Mouse (Mus musculus) cerebellum, postnatal 10 days (tissue): ENCODE measurements around the gene Siva1.

Source experiments
- DNase-seq, 2 experiments: peaks; one replicate each; pipeline ENCODE4 v3.0.0; 2021; ENCODE audit warnings: mixed read lengths in 2 of 2

Gene Siva1

DNA sequence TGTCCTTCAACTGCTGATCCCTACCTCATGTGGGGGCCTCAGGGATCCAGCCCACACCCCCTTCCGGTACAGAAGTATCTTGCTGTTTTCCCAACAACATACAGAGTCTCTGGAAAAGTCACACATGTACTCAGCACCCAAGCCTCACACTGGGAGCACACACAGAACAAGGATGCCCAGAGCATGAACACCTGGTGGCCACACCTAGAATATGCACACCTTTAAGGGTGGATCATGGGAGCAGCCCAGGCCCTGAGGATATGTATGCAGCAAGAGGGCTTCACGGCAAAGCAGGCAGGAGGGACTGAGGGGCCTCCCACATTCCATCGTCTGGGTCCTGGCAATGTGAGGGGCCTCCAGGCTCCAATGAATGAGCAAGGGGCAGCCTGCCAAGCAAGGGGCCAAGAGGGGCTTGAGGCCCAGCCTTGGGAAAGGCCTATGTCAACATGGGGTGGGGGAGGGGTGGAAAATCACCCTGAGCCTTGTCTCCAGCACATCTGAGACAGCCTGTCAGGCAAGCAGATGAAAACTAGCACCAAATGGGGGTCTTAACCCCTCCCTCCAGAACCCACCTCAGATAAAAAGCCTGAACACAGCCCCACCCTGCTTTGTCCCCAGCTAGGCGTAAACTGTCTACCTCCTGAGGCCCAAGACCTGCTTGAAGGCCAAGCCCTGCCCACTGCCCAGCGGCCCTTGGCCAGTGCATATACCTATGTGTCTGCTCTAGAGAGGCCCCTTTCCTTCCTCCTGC, 16.3 kb downstream of the Siva1 start:
- DNase-seq: peak; percentile 59 to 68

- no peak for DNase-seq
Measured at GRCm38 (mm10) chr12:112661327-112661605, 16.8 kb downstream of the Siva1 start.

- DNase-seq: no peak
Measured at GRCm38 (mm10) chr12:112661851-112662250, 17.4 kb downstream of the Siva1 start.

DNA sequence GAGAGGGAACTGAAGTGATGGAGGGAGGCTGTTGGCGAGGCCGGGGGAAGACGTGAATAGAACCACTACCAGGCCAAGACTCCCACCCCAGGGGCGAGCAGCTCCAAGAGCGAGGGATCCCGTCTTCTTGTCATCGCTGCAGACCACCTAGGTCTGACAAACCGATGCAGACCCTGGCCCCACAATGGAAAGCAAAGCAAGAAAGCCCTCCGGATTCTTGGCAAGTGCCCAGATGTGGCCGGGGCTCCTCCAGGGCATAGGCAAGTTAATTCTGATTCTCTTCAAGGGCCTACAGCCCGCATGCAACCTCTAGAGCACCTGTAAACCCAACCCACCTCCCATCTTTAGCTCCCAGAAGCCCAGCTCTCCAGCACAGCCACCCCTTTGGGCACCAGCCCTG, 18.8 kb downstream of the Siva1 start:
- DNase-seq: peak in 1 of 2 experiments; percentile 52

GRCm38 (mm10) chr12:112663716-112664115, 19.2 kb downstream of the Siva1 start:
- peak; percentile 47 to 67 for DNase-seq

DNA sequence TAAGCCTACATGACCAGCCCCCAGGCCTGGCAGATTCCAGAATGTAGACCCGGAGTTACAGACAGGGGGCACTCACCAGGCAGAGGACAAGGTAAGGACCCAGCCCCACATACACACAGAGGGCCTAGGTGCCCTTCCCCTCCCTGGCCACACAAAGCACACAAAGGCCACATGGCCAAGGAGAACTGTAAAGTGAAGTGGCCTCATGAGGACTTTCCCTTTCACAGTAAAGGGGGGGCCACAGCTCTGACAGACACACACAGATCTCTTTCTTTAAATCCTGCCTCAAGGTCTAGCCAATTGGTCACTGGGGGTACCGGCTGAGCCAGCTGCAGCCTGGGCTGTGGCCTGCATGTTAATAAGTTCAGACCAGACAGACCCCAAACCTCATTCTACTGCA, 19.6 kb downstream of the Siva1 start:
- DNase-seq: peak; percentile 47 to 58

GRCm38 (mm10) chr12:112664656-112665055, 20.2 kb downstream of the Siva1 start:
- DNase-seq: peak; percentile 53 to 63

GRCm38 (mm10) chr12:112665445-112665844, 21.0 kb downstream of the Siva1 start:
- DNase-seq: peak; percentile 84 to 90

- no peak for DNase-seq
Measured at GRCm38 (mm10) chr12:112665881-112666544, 21.5 kb downstream of the Siva1 start.

DNA sequence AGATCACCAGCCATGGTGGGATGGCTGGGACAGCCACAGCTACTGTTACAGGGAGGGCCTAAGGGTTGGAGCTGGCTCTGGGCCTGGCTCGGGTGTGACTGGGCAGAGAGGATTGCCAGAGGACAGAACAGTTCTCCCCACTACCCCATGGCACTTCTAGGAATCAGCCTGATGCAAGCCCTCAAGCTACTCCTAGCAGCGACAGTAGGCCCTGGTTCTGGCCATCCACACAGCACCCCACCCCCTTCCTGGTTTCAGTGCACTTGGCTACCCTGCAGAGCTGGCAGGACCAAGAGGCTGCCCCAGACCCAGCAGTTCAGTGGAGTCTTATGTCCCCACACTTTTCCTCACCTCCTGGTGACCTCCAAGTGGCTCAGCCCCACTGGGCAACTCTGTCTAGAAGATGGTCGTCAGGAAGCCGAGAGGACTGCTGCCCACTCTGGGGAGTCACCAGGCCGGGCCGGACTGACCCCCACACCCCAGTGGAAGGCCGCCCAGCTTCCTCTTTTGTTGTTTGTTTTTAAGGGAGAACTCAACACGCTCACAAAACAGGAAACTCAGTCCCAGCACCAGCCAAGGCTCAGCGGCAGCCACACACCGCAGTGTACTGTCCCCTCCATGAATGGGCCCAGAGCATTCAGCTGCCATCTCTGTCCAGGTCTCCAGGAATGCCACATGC, 23.3 kb downstream of the Siva1 start:
- DNase-seq: peak in 1 of 2 experiments; percentile 57

DNA sequence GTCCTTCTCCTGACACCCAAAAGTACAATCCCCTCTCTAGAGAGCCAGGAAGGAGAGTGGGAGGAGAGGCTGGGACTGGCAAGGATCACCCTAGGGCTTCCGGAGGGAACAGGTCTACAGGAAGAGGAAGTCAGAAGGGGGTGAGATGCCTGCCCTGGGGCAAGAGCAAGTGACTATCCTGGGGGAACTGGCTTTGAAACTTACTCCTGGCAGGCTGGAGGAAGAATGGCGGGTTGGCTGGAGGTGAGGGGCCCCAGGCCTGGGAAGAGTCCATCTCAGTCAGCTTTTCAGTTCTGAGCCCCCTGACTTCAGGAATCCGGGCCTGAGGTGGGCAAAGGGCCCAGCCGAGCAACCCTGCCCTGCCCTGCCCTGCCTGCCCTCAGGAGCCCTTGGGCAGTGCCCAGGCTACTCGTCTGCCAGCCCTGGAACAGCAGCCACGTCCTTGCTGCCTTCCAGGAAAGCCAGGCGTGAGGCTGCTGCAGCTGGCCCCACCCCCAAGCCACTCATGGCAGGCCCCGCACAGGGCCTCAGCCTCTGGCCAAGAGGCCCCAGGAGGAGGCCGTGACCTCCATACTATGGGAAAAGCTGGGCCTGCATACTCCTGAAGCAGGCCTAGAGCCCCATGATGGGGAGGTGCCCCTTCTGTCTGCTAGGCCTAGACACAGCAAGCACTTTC, 26.4 kb downstream of the Siva1 start:
- peak in 1 of 2 experiments; percentile 38 for DNase-seq

- DNase-seq: peak in 1 of 2 experiments; percentile 25
Measured at GRCm38 (mm10) chr12:112671891-112672290, 27.4 kb downstream of the Siva1 start.

DNA sequence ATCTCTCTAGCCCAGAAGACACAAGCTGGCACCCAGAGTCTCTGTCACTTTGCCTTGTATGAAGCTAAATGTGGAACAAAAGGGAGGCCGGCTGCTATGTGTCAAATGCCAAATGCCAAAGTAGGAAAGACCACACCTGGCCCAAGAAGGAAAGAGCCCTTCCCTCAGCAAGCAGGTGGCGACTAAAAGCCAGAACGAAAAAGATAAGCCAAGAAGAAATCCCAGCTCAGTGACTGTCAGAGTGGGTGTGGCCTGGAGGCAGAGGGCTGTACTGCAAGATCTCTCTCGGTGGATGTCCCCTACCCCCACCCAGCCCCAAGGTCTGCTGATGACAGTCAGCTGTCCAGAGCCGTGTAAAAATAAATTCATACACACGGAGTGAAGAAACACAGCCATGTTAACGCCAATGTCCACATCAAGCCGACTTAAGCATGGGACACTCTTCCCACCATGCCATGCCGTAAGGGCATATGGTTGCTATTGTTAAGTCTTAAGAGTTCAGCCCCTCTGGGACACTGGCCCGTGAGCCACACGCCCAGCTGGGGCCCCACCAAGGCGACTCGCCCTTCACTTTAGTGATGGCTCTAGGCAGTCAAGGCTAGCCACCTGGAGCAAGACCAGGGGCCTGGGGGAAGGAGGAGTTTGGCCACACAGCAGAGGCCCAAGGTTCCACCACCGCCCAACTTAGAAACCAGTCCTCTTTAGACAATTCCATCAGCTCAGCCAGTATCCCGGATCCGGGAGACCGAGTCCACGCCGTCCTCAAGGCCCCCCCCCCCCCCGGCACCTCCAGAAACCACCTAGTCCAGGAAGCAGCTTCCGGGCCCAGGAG, 28.5 kb downstream of the Siva1 start:
- DNase-seq: peak; percentile 62 to 71

DNA sequence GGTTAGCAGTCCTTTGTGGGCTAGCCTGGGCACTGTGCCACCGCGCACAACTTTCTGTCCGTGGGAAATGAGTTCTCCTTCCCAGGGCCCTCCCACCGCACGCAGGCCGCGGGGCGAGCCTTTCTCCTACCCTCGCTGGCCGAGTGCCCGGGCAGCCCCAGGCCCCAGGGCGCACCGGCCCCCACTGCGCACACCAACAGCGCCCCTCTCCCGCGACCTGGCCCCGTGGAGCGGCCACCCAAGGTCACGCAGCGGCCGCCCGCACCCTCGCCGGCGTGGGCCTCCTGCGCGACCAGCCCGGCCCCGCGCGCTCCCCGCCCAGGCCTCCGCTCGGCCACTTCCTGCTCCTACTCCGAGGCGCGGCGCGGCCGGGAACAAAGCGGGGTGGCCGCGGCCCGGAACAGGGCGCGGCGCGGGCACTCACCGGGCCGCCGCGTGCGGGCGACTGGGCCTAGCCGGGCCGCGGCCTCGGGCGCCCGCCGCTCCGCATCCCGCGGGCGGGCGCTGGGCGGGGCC, 29.2 kb downstream of the Siva1 start:
- DNase-seq: peak; percentile 73 to 75

DNA sequence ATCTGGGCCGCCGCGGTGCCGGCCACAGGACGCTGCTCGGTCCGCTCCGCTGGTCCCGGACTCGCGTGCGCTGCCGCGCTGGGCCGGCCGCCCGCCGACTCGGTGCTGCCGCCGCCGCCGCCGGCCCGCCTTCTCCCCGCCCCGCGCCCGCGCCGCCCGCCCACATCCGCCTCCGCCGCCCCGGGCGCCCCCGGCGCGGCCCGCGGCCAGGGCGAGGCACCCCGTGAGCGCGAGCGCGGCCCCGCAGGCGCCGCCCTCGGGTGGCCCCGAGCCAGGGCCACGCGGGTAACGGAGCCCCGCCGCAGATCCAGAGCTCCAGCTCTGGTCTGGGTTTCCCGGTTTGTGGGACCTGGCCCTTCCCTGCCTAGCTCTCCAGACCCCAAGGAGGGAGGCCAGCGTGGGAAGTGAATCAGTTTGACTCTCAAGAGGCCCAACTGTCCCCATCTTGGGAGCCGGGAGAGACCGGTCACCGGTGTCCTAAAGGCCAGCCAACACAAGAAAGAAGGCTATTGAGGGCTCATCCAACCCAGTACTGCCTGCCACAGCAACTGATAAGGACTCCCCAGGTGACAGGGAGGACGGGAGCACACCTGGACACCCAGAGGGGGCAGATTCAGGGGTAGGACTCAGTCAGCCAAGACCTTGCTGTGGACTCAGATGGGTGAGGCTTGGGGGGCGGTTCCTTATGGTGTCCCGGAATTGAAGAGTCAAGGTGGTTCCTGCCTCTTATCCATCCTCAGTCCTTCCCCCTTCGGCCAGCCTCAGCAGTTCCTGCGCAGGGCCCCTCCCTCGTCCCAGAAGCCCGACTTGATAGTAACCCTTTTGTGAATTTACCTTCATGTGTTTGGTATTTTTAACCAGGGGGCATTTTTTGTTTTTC, 29.9 kb downstream of the Siva1 start, which contains the start of gene Akt1:
Akt1 (minus strand) TSS at position 753 of the 880 bp plus-strand sequence.
- DNase-seq: peak; percentile 65 to 67

DNA sequence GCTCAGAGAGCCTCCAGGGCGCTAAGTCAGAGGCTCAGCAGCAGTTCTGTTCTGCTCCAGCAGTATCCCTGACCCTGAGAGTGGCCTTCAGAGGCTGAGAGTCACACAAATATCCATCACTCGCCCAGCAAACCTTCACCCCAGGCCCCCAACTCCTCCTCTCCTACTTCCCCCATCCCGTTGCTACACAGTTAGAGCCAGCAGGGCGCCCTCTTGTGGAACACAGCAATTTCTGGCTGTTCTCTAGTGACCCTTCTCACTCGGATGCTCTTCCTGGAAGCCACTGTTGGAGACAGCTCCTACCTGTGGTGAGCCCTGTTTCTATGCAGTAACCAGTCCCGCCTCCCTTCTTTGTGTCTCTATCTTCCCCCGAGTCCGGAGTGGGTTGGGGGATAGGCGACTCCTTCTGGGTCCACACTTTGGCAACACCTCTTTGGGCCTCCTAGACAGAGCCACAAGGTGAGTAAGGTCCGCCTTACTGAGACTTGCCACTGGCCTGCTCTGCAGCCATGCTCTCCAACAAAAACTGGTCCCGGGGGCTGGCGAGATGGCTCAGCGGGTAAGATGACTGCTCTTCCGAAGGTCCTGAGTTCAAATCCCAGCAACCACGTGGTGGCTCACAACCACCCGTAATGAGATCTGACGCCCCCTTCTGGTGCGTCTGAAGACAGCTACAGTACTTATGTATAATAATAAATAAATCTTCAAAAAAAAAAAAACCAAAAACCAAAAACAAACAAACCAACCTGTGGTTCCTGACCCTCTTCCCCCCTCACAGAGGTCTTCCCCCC, 31.0 kb downstream of the Siva1 start:
- DNase-seq: peak; percentile 91 to 92

DNA sequence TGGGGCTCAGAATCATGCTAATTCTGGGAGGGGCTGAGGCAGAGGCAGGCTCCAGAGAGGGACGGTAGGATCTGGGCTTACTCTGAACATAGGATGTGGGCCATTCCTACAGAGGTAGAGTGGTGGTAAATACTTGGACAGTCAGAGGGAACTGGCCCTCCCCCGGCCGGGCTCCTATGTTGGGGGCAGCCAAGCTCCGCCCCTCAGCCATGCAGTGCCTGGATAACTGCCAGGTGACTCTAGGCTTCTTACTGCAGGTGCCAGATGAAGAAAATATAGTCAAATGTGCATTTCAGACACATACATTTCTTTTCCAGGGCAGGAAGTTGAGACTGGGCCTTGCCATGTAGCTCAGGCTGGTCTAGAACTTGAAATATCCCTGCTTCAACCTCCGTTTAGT, 32.6 kb downstream of the Siva1 start:
- peak in 1 of 2 experiments; percentile 51 for DNase-seq

DNA sequence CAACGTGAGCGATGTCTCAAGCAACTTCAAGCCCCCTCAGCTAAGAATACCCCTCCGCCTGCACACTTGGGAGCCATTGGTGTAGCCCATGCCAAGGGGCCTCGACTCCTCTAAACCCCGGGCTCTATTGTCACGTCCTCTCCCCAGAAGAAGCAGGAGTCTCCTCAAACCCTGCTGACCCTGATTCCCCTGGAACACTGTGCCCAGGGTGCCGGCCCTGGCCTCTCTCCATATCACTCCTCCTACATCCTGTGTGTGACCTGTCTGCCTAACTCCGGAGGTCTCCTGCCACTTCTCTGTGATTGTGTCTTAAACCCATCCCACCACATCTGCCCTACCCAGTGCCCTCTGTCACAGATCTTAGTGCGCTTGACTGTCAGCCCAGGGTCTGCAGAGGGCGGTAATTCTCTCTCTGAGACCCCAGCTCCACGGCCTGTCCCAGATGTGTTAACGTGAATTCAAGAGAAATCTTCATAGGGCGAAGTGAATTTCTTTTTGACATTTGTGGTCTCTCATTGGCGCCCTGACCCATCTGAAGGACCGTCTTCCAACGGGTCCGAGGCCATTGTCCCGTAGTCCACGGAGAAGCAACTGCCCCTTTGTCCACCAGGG, 33.6 kb downstream of the Siva1 start:
- no peak for DNase-seq

DNA sequence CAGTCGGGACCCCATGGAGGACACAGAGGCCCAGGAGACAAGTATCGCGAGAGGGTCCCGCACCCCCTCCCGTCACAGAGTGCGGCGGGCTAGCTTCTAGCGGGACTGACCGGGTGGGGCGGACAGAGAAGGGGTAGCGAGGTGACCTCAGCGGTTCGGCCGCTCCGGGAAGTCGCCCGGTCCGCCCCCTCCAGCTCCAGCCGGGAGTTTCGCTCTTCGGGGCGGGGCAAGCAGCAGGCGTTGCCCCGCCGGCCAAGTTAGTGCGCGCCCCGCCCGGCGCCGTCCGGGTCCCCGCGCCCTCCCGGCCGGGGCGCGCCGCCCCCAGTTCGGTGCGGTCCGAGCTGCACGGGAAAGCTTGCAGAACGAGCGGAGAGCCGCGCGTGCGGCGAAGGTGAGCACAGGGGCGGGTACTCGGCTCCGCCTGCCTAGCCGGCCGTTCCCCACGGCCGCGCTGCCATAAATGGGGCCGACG, 34.1 kb downstream of the Siva1 start, which contains the start of gene Zbtb42:
Zbtb42 (plus strand) TSS at position 274 of the 472 bp plus-strand sequence.
- peak; percentile 53 to 61 for DNase-seq
